Mouse (Mus musculus): ENCODE measurements around the gene Zkscan17. TPM values are rescaled to one million over a fixed set of nuclear protein-coding genes. Genes with fewer than 3 reads are reported as not detected.
A peak's percentile ranks its signal among the peaks of the same experiment; 100 is the strongest.

Zkscan17 gene
- polyA plus RNA-seq, 1 experiment, result 52.5 TPM

- Histone ChIP-seq H3K27me3 (ENCODE audit: control insufficient read depth, insufficient read depth, low read length, poor library complexity, severe bottlenecking) (no peaks in the 10 kb centered on the region), H3K9ac (ENCODE audit: low read depth, poor library complexity, severe bottlenecking) (peak overlapping the region; percentile 90), H3K36me3 (ENCODE audit: control insufficient read depth, insufficient read depth, low read length, poor library complexity, severe bottlenecking) (peaks cover 34% of the 10 kb centered on the region), H3K9me3 (replicated peaks; ENCODE audit: control insufficient read depth, insufficient read depth, low read length, poor library complexity, severe bottlenecking) (no peaks in the 10 kb centered on the region), H3K4me1 (ENCODE audit: control insufficient read depth, insufficient read depth, low read length) (peaks cover 5% of the 10 kb centered on the region), H3K27ac (ENCODE audit: insufficient read depth, low read length) (peak overlapping the region; percentile 66), H3K4me3 (ENCODE audit: low read depth, low read length) (peak overlapping the region; percentile 86)
- TF ChIP-seq EP300 (IDR thresholded peaks at IDR 0.05; ENCODE audit: insufficient read depth, low read depth, low read length), result no peak
- TF ChIP-seq POLR2A (IDR thresholded peaks at IDR 0.05; ENCODE audit: insufficient read depth, low read length), result no peak
- TF ChIP-seq CTCF (IDR thresholded peaks at IDR 0.05; ENCODE audit: low read depth, low read length), result no peak
These were observed 20.5 kb downstream of the Zkscan17 start for GRCm38 (mm10) chr11:59505839-59506712.

GRCm38 (mm10) chr11:59505351-59505838, 21.2 kb downstream of the Zkscan17 start:
- H3K36me3 ChIP-seq (ENCODE audit: control insufficient read depth, insufficient read depth, low read length, poor library complexity, severe bottlenecking), result peaks cover 41% of the 10 kb centered on the region
- H3K9me3 ChIP-seq (replicated peaks; ENCODE audit: control insufficient read depth, insufficient read depth, low read length, poor library complexity, severe bottlenecking), result no peaks in the 10 kb centered on the region
- H3K4me1 ChIP-seq (ENCODE audit: control insufficient read depth, insufficient read depth, low read length), result no peaks in the 10 kb centered on the region
- peak overlapping the region; percentile 90 for H3K9ac ChIP-seq (ENCODE audit: low read depth, poor library complexity, severe bottlenecking)
- TF ChIP-seq EP300 (IDR thresholded peaks at IDR 0.05; ENCODE audit: insufficient read depth, low read depth, low read length), result peak; percentile 71; the same call in 1 of the 2 replicates
- TF ChIP-seq POLR2A (IDR thresholded peaks at IDR 0.05; ENCODE audit: insufficient read depth, low read length), result peak; percentile 10
- TF ChIP-seq CTCF (IDR thresholded peaks at IDR 0.05; ENCODE audit: low read depth, low read length), result no peak
- H3K27me3 ChIP-seq (ENCODE audit: control insufficient read depth, insufficient read depth, low read length, poor library complexity, severe bottlenecking), result no peaks in the 10 kb centered on the region
- peak overlapping the region; percentile 86 for H3K4me3 ChIP-seq (ENCODE audit: low read depth, low read length)
- H3K27ac ChIP-seq (ENCODE audit: insufficient read depth, low read length), result peak overlapping the region; percentile 66

GRCm38 (mm10) chr11:59501978-59502700, 24.4 kb downstream of the Zkscan17 start:
- TF ChIP-seq EP300 (IDR thresholded peaks at IDR 0.05; ENCODE audit: insufficient read depth, low read depth, low read length) (no peak), POLR2A (IDR thresholded peaks at IDR 0.05; ENCODE audit: insufficient read depth, low read length) (no peak), CTCF (IDR thresholded peaks at IDR 0.05; ENCODE audit: low read depth, low read length) (no peak)
- no peaks in the 10 kb centered on the region for H3K27me3 ChIP-seq (ENCODE audit: control insufficient read depth, insufficient read depth, low read length, poor library complexity, severe bottlenecking)
- H3K9ac ChIP-seq (ENCODE audit: low read depth, poor library complexity, severe bottlenecking), result no peak overlapping the region
- H3K4me3 ChIP-seq (ENCODE audit: low read depth, low read length), result no peak overlapping the region
- H3K27ac ChIP-seq (ENCODE audit: insufficient read depth, low read length), result no peak overlapping the region
- no peaks in the 10 kb centered on the region for H3K9me3 ChIP-seq (replicated peaks; ENCODE audit: control insufficient read depth, insufficient read depth, low read length, poor library complexity, severe bottlenecking)
- H3K4me1 ChIP-seq (ENCODE audit: control insufficient read depth, insufficient read depth, low read length), result no peaks in the 10 kb centered on the region
- H3K36me3 ChIP-seq (ENCODE audit: control insufficient read depth, insufficient read depth, low read length, poor library complexity, severe bottlenecking), result peaks cover 70% of the 10 kb centered on the region

- Histone ChIP-seq H3K36me3 (ENCODE audit: control insufficient read depth, insufficient read depth, low read length, poor library complexity, severe bottlenecking) (peaks cover 88% of the 10 kb centered on the region), H3K4me3 (ENCODE audit: low read depth, low read length) (no peak overlapping the region), H3K27ac (ENCODE audit: insufficient read depth, low read length) (no peak overlapping the region), H3K27me3 (ENCODE audit: control insufficient read depth, insufficient read depth, low read length, poor library complexity, severe bottlenecking) (no peaks in the 10 kb centered on the region), H3K4me1 (ENCODE audit: control insufficient read depth, insufficient read depth, low read length) (no peaks in the 10 kb centered on the region), H3K9me3 (replicated peaks; ENCODE audit: control insufficient read depth, insufficient read depth, low read length, poor library complexity, severe bottlenecking) (no peaks in the 10 kb centered on the region), H3K9ac (ENCODE audit: low read depth, poor library complexity, severe bottlenecking) (no peak overlapping the region)
- TF ChIP-seq POLR2A (IDR thresholded peaks at IDR 0.05; ENCODE audit: insufficient read depth, low read length), result no peak
- peak; percentile 44 for TF ChIP-seq CTCF (IDR thresholded peaks at IDR 0.05; ENCODE audit: low read depth, low read length)
- TF ChIP-seq EP300 (IDR thresholded peaks at IDR 0.05; ENCODE audit: insufficient read depth, low read depth, low read length), result no peak
These were observed 28.8 kb downstream of the Zkscan17 start for GRCm38 (mm10) chr11:59497747-59498146.

- no peak for TF ChIP-seq POLR2A (IDR thresholded peaks at IDR 0.05; ENCODE audit: insufficient read depth, low read length)
- no peak for TF ChIP-seq CTCF (IDR thresholded peaks at IDR 0.05; ENCODE audit: low read depth, low read length)
- no peak for TF ChIP-seq EP300 (IDR thresholded peaks at IDR 0.05; ENCODE audit: insufficient read depth, low read depth, low read length)
These were observed 29.8 kb downstream of the Zkscan17 start for GRCm38 (mm10) chr11:59496672-59497310.

More at GRCm38 (mm10) chr11:59496672-59497310, 29.8 kb downstream of the Zkscan17 start:
- Histone ChIP-seq H3K4me1 (ENCODE audit: control insufficient read depth, insufficient read depth, low read length) (no peaks in the 10 kb centered on the region), H3K9me3 (replicated peaks; ENCODE audit: control insufficient read depth, insufficient read depth, low read length, poor library complexity, severe bottlenecking) (no peaks in the 10 kb centered on the region), H3K9ac (ENCODE audit: low read depth, poor library complexity, severe bottlenecking) (no peak overlapping the region), H3K27ac (ENCODE audit: insufficient read depth, low read length) (no peak overlapping the region), H3K36me3 (ENCODE audit: control insufficient read depth, insufficient read depth, low read length, poor library complexity, severe bottlenecking) (peaks cover 88% of the 10 kb centered on the region), H3K27me3 (ENCODE audit: control insufficient read depth, insufficient read depth, low read length, poor library complexity, severe bottlenecking) (no peaks in the 10 kb centered on the region), H3K4me3 (ENCODE audit: low read depth, low read length) (no peak overlapping the region)

All from ES-Bruce4 (cell line).